Mouse (Mus musculus): ENCODE measurements around the gene Slc39a10. TPM values are rescaled to one million over a fixed set of nuclear protein-coding genes. Genes with fewer than 3 reads are reported as not detected.
A peak's percentile ranks its signal among the peaks of the same experiment; 100 is the strongest.

Slc39a10 gene
- total RNA-seq, 1 experiment: 71.5 TPM

- H3K9me3 ChIP-seq (ENCODE audit: control insufficient read depth, insufficient read depth, low read depth, low read length): no peaks in the 10 kb centered on the region
- no peak overlapping the region for H3K4me3 ChIP-seq (ENCODE audit: insufficient read depth in 1 of 2, low read depth in 1 of 2, low read length in 2 of 2, poor library complexity in 1 of 2, severe bottlenecking in 1 of 2)
- no peak for TF ChIP-seq ZC3H11A (IDR thresholded peaks at IDR 0.05; ENCODE audit: borderline replicate concordance, low read depth, low read length)
- TF ChIP-seq HCFC1 (IDR thresholded peaks at IDR 0.05; ENCODE audit: borderline replicate concordance, insufficient read depth, low read length): no peak
- no peak for TF ChIP-seq MAFK (IDR thresholded peaks at IDR 0.05; ENCODE audit: insufficient read depth, low read depth, low read length)
- no peak for TF ChIP-seq ZNF384 (IDR thresholded peaks at IDR 0.05; ENCODE audit: low read depth, low read length)
- TF ChIP-seq CHD2 (IDR thresholded peaks at IDR 0.05; ENCODE audit: low read depth, low read length): no peak
- H3K36me3 ChIP-seq (ENCODE audit: control insufficient read depth, insufficient read depth, low read length, poor library complexity, severe bottlenecking): no peaks in the 10 kb centered on the region
- no peak overlapping the region for H3K9ac ChIP-seq (ENCODE audit: insufficient read depth, low read depth, low read length, poor library complexity, severe bottlenecking)
- no peak for DNase-seq (ENCODE audit: low read depth, low spot score)
- peaks cover 2 to 3% of the 10 kb centered on the region in 2 experiments; a peak in 1 of 4 replicates for H3K4me1 ChIP-seq (ENCODE audit: control insufficient read depth in 2 of 2, insufficient read depth in 2 of 2, low read length in 2 of 2, poor library complexity in 1 of 2)
- no peak overlapping the region for H3K27ac ChIP-seq (ENCODE audit: insufficient read depth, low read depth, low read length, poor library complexity, severe bottlenecking)
- in situ Hi-C loops (cut with MboI; ENCODE audit: low sequenced_read_pairs in 2 of 2, unreplicated experiment in 2 of 2): no loop called here
These were observed 32.3 kb upstream of the Slc39a10 start for GRCm38 (mm10) chr1:46924992-46925391.

GRCm38 (mm10) chr1:46922904-46923303 is 30.3 kb upstream of the Slc39a10 start:
- no peak for TF ChIP-seq ZC3H11A (IDR thresholded peaks at IDR 0.05; ENCODE audit: borderline replicate concordance, low read depth, low read length)
- TF ChIP-seq ZNF384 (IDR thresholded peaks at IDR 0.05; ENCODE audit: low read depth, low read length): no peak
- TF ChIP-seq CHD2 (IDR thresholded peaks at IDR 0.05; ENCODE audit: low read depth, low read length): no peak
- no peak for TF ChIP-seq MAFK (IDR thresholded peaks at IDR 0.05; ENCODE audit: insufficient read depth, low read depth, low read length)
- no peak for TF ChIP-seq HCFC1 (IDR thresholded peaks at IDR 0.05; ENCODE audit: borderline replicate concordance, insufficient read depth, low read length)
- in situ Hi-C loops (cut with MboI; ENCODE audit: low sequenced_read_pairs in 2 of 2, unreplicated experiment in 2 of 2): no loop called here
- H3K9me3 ChIP-seq (ENCODE audit: control insufficient read depth, insufficient read depth, low read depth, low read length): no peaks in the 10 kb centered on the region
- DNase-seq (ENCODE audit: low read depth, low spot score): no peak
- no peak overlapping the region for H3K9ac ChIP-seq (ENCODE audit: insufficient read depth, low read depth, low read length, poor library complexity, severe bottlenecking)
- no peak overlapping the region; the same call in 1 of the 2 replicates for H3K27ac ChIP-seq (ENCODE audit: insufficient read depth, low read depth, low read length, poor library complexity, severe bottlenecking)
- H3K4me3 ChIP-seq (ENCODE audit: insufficient read depth in 1 of 2, low read depth in 1 of 2, low read length in 2 of 2, poor library complexity in 1 of 2, severe bottlenecking in 1 of 2): no peak overlapping the region
- H3K36me3 ChIP-seq (ENCODE audit: control insufficient read depth, insufficient read depth, low read length, poor library complexity, severe bottlenecking): no peaks in the 10 kb centered on the region
- H3K4me1 ChIP-seq (ENCODE audit: control insufficient read depth in 2 of 2, insufficient read depth in 2 of 2, low read length in 2 of 2, poor library complexity in 1 of 2): peaks cover 2 to 3% of the 10 kb centered on the region in 2 experiments; a peak in 1 of 4 replicates

GRCm38 (mm10) chr1:46921630-46922029 is 29.0 kb upstream of the Slc39a10 start:
- peak; percentile 60 for DNase-seq (ENCODE audit: low read depth, low spot score)
- no peaks in the 10 kb centered on the region for H3K36me3 ChIP-seq (ENCODE audit: control insufficient read depth, insufficient read depth, low read length, poor library complexity, severe bottlenecking)
- in situ Hi-C loops (cut with MboI; ENCODE audit: low sequenced_read_pairs in 2 of 2, unreplicated experiment in 2 of 2): no loop called here
- TF ChIP-seq ZC3H11A (IDR thresholded peaks at IDR 0.05; ENCODE audit: borderline replicate concordance, low read depth, low read length) (no peak), CHD2 (IDR thresholded peaks at IDR 0.05; ENCODE audit: low read depth, low read length) (no peak), HCFC1 (IDR thresholded peaks at IDR 0.05; ENCODE audit: borderline replicate concordance, insufficient read depth, low read length) (no peak), MAFK (IDR thresholded peaks at IDR 0.05; ENCODE audit: insufficient read depth, low read depth, low read length) (no peak), ZNF384 (IDR thresholded peaks at IDR 0.05; ENCODE audit: low read depth, low read length) (no peak)
- H3K27ac ChIP-seq (ENCODE audit: insufficient read depth, low read depth, low read length, poor library complexity, severe bottlenecking): peak overlapping the region; percentile 90; the same call in 1 of the 2 replicates
- no peak overlapping the region for H3K9ac ChIP-seq (ENCODE audit: insufficient read depth, low read depth, low read length, poor library complexity, severe bottlenecking)
- H3K4me3 ChIP-seq (ENCODE audit: insufficient read depth in 1 of 2, low read depth in 1 of 2, low read length in 2 of 2, poor library complexity in 1 of 2, severe bottlenecking in 1 of 2): no peak overlapping the region
- no peaks in the 10 kb centered on the region for H3K9me3 ChIP-seq (ENCODE audit: control insufficient read depth, insufficient read depth, low read depth, low read length)
- H3K4me1 ChIP-seq (ENCODE audit: control insufficient read depth in 2 of 2, insufficient read depth in 2 of 2, low read length in 2 of 2, poor library complexity in 1 of 2): peaks cover 2 to 7% of the 10 kb centered on the region in 2 experiments; a peak in 1 of 4 replicates

- H3K9ac ChIP-seq (ENCODE audit: insufficient read depth, low read depth, low read length, poor library complexity, severe bottlenecking): no peak overlapping the region
- no peak for TF ChIP-seq ZNF384 (IDR thresholded peaks at IDR 0.05; ENCODE audit: low read depth, low read length)
- TF ChIP-seq CHD2 (IDR thresholded peaks at IDR 0.05; ENCODE audit: low read depth, low read length): no peak
- no peak for TF ChIP-seq HCFC1 (IDR thresholded peaks at IDR 0.05; ENCODE audit: borderline replicate concordance, insufficient read depth, low read length)
- no peak for TF ChIP-seq ZC3H11A (IDR thresholded peaks at IDR 0.05; ENCODE audit: borderline replicate concordance, low read depth, low read length)
- no peak for TF ChIP-seq MAFK (IDR thresholded peaks at IDR 0.05; ENCODE audit: insufficient read depth, low read depth, low read length)
- peak overlapping the region; percentile 80; the same call in 1 of the 2 replicates for H3K27ac ChIP-seq (ENCODE audit: insufficient read depth, low read depth, low read length, poor library complexity, severe bottlenecking)
- DNase-seq (ENCODE audit: low read depth, low spot score): peak; percentile 34
- in situ Hi-C loops (cut with MboI; ENCODE audit: low sequenced_read_pairs in 2 of 2, unreplicated experiment in 2 of 2): no loop called here
- H3K4me3 ChIP-seq (ENCODE audit: insufficient read depth in 1 of 2, low read depth in 1 of 2, low read length in 2 of 2, poor library complexity in 1 of 2, severe bottlenecking in 1 of 2): no peak overlapping the region
- H3K36me3 ChIP-seq (ENCODE audit: control insufficient read depth, insufficient read depth, low read length, poor library complexity, severe bottlenecking): no peaks in the 10 kb centered on the region
- no peaks in the 10 kb centered on the region for H3K9me3 ChIP-seq (ENCODE audit: control insufficient read depth, insufficient read depth, low read depth, low read length)
- 0 out of 4 replicates have a peak, but pooled peaks cover 0 to 3% of the 10 kb centered on the region in 2 experiments for H3K4me1 ChIP-seq (ENCODE audit: control insufficient read depth in 2 of 2, insufficient read depth in 2 of 2, low read length in 2 of 2, poor library complexity in 1 of 2)
These were observed 23.6 kb upstream of the Slc39a10 start for GRCm38 (mm10) chr1:46916237-46916636.
